Mouse (Mus musculus): Measurements from ENCODE around the gene Prss57. TPM values are rescaled to one million over a fixed set of nuclear protein-coding genes. Genes with fewer than 3 reads are reported as not detected.
"Not testable (repeated sequence)": the region's sequence is repeated elsewhere in the genome, so short reads cannot be mapped to it uniquely, and the experiment has no call there.

The Prss57 gene
- polyA plus RNA-seq, 1 experiment from 2014 or later, result not detected

- Histone ChIP-seq H3K4me3 (ENCODE audit: low read length) (no peak overlapping the region), H3K9me3 (ENCODE audit: control insufficient read depth, low read length) (no peaks in the 10 kb centered on the region), H3K27ac (ENCODE audit: low read depth, low read length) (no peak overlapping the region), H3K27me3 (ENCODE audit: control insufficient read depth, insufficient read depth, low read length) (no peaks in the 10 kb centered on the region), H3K36me3 (ENCODE audit: control insufficient read depth, insufficient read depth, low read length) (peaks cover 60% of the 10 kb centered on the region), H3K4me2 (replicated peaks; ENCODE audit: low read depth, low read length) (no peak overlapping the region), H3K9ac (ENCODE audit: low read depth, low read length) (no peak overlapping the region), H3K4me1 (ENCODE audit: control insufficient read depth, insufficient read depth, low read length) (peaks cover 12% of the 10 kb centered on the region)
- no peak for ATAC-seq (ENCODE audit: low FRiP score, low TSS enrichment)
- WGBS, result 90% methylated on average over 11 of the region's 11 CpGs
Observed at GRCm38 (mm10) chr10:79760603-79761143, 30.1 kb downstream of the Prss57 start.

DNA sequence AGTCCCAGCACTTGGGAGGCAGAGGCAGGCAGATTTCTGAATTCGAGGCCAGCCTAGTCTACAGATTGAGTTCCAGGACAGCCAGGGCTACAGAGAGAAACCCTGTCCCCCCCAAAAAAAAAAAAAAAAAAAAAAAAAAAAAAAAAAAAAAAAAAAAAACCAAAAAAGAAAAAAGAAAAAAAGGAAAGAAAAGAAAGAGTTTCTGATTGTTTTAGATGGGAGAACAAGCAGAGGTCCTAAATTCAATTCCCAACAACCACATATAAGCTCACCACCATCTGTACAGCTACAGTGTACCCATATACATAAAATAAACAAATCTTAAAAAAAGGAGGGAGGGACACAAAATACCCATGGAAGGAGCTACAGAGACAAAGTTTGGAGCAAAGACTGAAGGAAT, 31.1 kb downstream of the Prss57 start:
- H3K9me3 ChIP-seq (ENCODE audit: control insufficient read depth, low read length); ATAC-seq (ENCODE audit: low FRiP score, low TSS enrichment); H3K4me2 ChIP-seq (replicated peaks; ENCODE audit: low read depth, low read length); H3K4me1 ChIP-seq (ENCODE audit: control insufficient read depth, insufficient read depth, low read length); H3K27me3 ChIP-seq (ENCODE audit: control insufficient read depth, insufficient read depth, low read length); H3K27ac ChIP-seq (ENCODE audit: low read depth, low read length); H3K4me3 ChIP-seq (ENCODE audit: low read length); H3K9ac ChIP-seq (ENCODE audit: low read depth, low read length): not testable (repeated sequence)
- WGBS, result 92% methylated on average over 1 of the region's 1 CpGs
- peaks cover 60% of the 10 kb centered on the region for H3K36me3 ChIP-seq (ENCODE audit: control insufficient read depth, insufficient read depth, low read length)

DNA sequence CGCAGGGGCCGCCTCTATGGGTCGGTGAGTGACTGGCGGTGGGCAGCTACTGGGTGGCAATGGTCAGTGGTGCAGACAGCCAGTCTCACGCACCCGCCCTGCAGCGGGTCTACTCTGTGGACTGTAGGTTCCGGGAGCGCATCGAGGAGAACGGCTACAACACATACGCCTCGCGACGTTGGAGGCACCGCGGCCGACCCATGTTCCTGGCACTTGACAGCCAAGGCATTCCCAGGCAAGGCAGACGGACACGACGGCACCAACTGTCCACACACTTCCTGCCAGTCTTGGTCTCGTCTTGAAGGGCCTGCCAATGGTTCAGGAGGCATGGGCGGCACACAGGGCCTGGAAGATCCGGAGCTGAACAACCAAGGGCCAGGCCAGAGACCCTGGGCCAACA, 34.1 kb downstream of the Prss57 start:
- Histone ChIP-seq H3K4me2 (replicated peaks; ENCODE audit: low read depth, low read length) (no peak overlapping the region), H3K27me3 (ENCODE audit: control insufficient read depth, insufficient read depth, low read length) (no peaks in the 10 kb centered on the region), H3K36me3 (ENCODE audit: control insufficient read depth, insufficient read depth, low read length) (peaks cover 48% of the 10 kb centered on the region), H3K9me3 (ENCODE audit: control insufficient read depth, low read length) (no peaks in the 10 kb centered on the region), H3K27ac (ENCODE audit: low read depth, low read length) (no peak overlapping the region), H3K9ac (ENCODE audit: low read depth, low read length) (no peak overlapping the region), H3K4me3 (ENCODE audit: low read length) (no peak overlapping the region), H3K4me1 (ENCODE audit: control insufficient read depth, insufficient read depth, low read length) (no peaks in the 10 kb centered on the region)
- ATAC-seq (ENCODE audit: low FRiP score, low TSS enrichment), result no peak
- WGBS, result 92% methylated on average over 24 of the region's 24 CpGs

DNA sequence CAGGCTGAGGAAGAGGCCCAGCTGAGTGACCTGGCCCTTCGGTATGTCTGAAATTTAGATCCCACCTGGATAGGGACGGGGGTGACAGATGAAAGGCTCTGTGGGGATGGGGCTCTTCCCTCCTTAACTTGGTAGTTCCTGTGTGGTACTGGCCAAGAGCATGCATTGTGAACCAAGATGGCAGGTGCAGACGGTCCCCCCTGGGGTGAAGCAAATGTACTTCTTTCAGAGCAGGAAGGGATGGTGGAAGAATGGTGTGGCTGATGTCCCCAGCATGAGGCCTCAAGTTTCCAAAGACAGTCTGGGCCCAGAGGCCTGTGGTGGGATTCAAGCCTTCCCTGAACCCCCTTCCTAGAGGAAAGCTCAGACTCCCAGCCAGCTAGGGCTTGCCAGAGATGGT, 34.9 kb downstream of the Prss57 start:
- H3K9me3 ChIP-seq (ENCODE audit: control insufficient read depth, low read length), result no peaks in the 10 kb centered on the region
- H3K4me1 ChIP-seq (ENCODE audit: control insufficient read depth, insufficient read depth, low read length), result no peaks in the 10 kb centered on the region
- H3K4me2 ChIP-seq (replicated peaks; ENCODE audit: low read depth, low read length), result no peak overlapping the region
- no peak overlapping the region for H3K27ac ChIP-seq (ENCODE audit: low read depth, low read length)
- H3K9ac ChIP-seq (ENCODE audit: low read depth, low read length), result no peak overlapping the region
- ATAC-seq (ENCODE audit: low FRiP score, low TSS enrichment), result no peak
- no peak overlapping the region for H3K4me3 ChIP-seq (ENCODE audit: low read length)
- peaks cover 40% of the 10 kb centered on the region for H3K36me3 ChIP-seq (ENCODE audit: control insufficient read depth, insufficient read depth, low read length)
- WGBS, result 94% methylated on average over 3 of the region's 3 CpGs
- H3K27me3 ChIP-seq (ENCODE audit: control insufficient read depth, insufficient read depth, low read length), result no peaks in the 10 kb centered on the region

DNA sequence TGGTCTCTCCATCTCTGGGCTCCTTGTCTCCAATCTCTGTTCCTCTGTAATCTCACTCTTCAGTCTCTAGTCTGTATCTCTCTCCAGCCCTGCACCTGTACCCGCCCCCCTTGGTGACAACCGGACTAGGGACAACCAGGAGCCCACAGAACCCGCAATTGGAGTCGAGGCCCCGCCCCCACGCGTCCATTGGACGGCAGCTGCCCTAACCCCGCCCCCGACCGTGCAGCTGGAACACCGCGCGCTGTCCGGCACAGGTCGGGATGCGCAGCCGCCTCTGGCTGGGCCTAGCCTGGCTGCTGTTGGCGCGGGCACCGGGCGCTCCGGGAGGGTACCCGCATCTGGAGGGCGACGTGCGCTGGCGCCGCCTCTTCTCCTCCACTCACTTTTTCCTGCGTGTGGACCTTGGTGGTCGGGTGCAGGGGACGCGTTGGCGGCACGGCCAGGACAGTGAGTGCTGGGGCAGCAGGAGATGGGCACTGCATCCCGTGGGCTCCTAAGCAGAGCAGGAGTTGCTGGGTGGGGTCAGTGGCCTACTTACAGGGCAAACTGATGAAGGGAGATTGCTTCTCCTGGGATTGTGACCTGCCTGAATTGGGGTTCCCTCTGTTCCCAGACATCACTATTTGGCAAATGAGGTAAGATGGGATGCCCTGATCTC, 35.8 kb downstream of the Prss57 start, which contains the start of gene Fgf22:
Gene Fgf22, plus strand, starts transcription at position 221 of the 661 bp plus-strand sequence.
- ATAC-seq (ENCODE audit: low FRiP score, low TSS enrichment), result peak; percentile 92
- Histone ChIP-seq H3K27ac (ENCODE audit: low read depth, low read length) (no peak within 1 kb of the TSS), H3K4me3 (ENCODE audit: low read length) (peak within 1 kb of the TSS; percentile 23; the same call in 1 of the 2 replicates), H3K4me2 (replicated peaks; ENCODE audit: low read depth, low read length) (peak within 1 kb of the TSS; percentile 58), H3K9ac (ENCODE audit: low read depth, low read length) (no peak within 1 kb of the TSS; the same call in 1 of the 2 replicates), H3K27me3 (ENCODE audit: control insufficient read depth, insufficient read depth, low read length) (no peaks in the 10 kb centered on the region), H3K9me3 (ENCODE audit: control insufficient read depth, low read length) (no peaks in the 10 kb centered on the region), H3K4me1 (ENCODE audit: control insufficient read depth, insufficient read depth, low read length) (no peaks in the 10 kb centered on the region), H3K36me3 (ENCODE audit: control insufficient read depth, insufficient read depth, low read length) (peaks cover 32% of the 10 kb centered on the region)
- WGBS, result under 1% methylated on average over 36 of the region's 36 CpGs

- Histone ChIP-seq H3K36me3 (ENCODE audit: control insufficient read depth, insufficient read depth, low read length) (peaks cover 9% of the 10 kb centered on the region), H3K27ac (ENCODE audit: low read depth, low read length) (no peak overlapping the region), H3K4me3 (ENCODE audit: low read length) (no peak overlapping the region), H3K4me2 (replicated peaks; ENCODE audit: low read depth, low read length) (no peak overlapping the region), H3K9ac (ENCODE audit: low read depth, low read length) (no peak overlapping the region), H3K9me3 (ENCODE audit: control insufficient read depth, low read length) (no peaks in the 10 kb centered on the region), H3K27me3 (ENCODE audit: control insufficient read depth, insufficient read depth, low read length) (no peaks in the 10 kb centered on the region), H3K4me1 (ENCODE audit: control insufficient read depth, insufficient read depth, low read length) (no peaks in the 10 kb centered on the region)
- 79% methylated on average over 6 of the region's 6 CpGs for WGBS
- no peak for ATAC-seq (ENCODE audit: low FRiP score, low TSS enrichment)
Observed at GRCm38 (mm10) chr10:79748496-79748895, 42.3 kb downstream of the Prss57 start.

GRCm38 (mm10) chr10:79746774-79747151, 44.0 kb downstream of the Prss57 start:
- no peak overlapping the region for H3K27ac ChIP-seq (ENCODE audit: low read depth, low read length)
- H3K4me1 ChIP-seq (ENCODE audit: control insufficient read depth, insufficient read depth, low read length), result no peaks in the 10 kb centered on the region
- H3K4me2 ChIP-seq (replicated peaks; ENCODE audit: low read depth, low read length), result peak overlapping the region; percentile 38
- peak; percentile 48 for ATAC-seq (ENCODE audit: low FRiP score, low TSS enrichment)
- no peaks in the 10 kb centered on the region for H3K9me3 ChIP-seq (ENCODE audit: control insufficient read depth, low read length)
- H3K27me3 ChIP-seq (ENCODE audit: control insufficient read depth, insufficient read depth, low read length), result no peaks in the 10 kb centered on the region
- H3K9ac ChIP-seq (ENCODE audit: low read depth, low read length), result peak overlapping the region; percentile 38; the same call in 1 of the 2 replicates
- 24% methylated on average over 6 of the region's 6 CpGs for WGBS
- H3K4me3 ChIP-seq (ENCODE audit: low read length), result no peak overlapping the region; the same call in 1 of the 2 replicates
- H3K36me3 ChIP-seq (ENCODE audit: control insufficient read depth, insufficient read depth, low read length), result peaks cover 24% of the 10 kb centered on the region

DNA sequence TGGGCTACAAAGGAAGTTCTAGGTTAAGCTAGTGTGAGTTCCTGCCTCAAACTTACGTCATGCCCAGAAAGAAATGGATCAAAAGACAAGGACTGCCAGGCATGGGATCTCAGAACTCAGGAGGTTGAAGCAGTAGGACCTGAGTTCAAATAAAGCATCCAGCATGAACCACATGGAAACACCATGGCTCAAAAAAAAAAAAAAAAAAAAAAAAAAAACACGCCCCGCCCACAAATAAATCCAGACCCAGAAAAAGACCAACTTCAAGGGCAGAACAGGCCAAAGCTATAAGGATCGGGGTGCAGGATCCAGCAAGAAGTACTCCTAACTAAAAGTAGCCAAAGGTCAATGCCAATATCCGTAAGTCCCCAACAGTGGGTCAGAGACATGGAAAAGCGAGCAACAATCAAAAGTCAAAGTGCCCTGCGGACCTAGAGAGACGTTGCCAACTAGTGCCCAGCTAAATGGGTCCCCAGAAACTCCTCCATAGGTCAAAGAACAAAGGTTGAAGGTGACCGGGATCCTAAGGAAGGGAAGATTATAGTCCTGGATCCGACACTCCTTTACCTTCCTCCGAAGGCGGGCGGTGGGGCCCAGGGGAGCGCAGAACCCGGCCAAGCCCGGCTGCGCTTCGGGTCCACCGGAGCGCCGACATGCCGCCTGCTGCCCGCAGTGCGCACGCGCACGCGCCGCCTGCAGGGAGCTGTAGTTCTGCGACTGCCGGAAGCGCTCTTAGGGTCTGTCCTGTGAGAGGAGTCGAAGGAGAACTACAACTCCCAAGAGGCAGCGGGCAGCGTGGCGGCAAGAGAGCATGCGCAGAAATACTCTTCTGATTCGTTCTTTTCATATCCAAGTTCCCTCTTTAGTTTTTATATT, 44.6 kb downstream of the Prss57 start, which contains the start of gene Polrmt:
Gene Polrmt, minus strand, starts transcription at position 684 of the 876 bp plus-strand sequence.
- H3K27ac ChIP-seq (ENCODE audit: low read depth, low read length), result no peak within 1 kb of the TSS
- H3K36me3 ChIP-seq (ENCODE audit: control insufficient read depth, insufficient read depth, low read length), result peaks cover 31% of the 10 kb centered on the region
- 4% methylated on average over 38 of the region's 38 CpGs for WGBS
- peaks cover 3% of the 10 kb centered on the region; the same call in 1 of the 2 replicates for H3K9me3 ChIP-seq (ENCODE audit: control insufficient read depth, low read length)
- peak; percentile 96 for ATAC-seq (ENCODE audit: low FRiP score, low TSS enrichment)
- H3K4me1 ChIP-seq (ENCODE audit: control insufficient read depth, insufficient read depth, low read length), result no peaks in the 10 kb centered on the region
- peak within 1 kb of the TSS; percentile 55 for H3K4me2 ChIP-seq (replicated peaks; ENCODE audit: low read depth, low read length)
- H3K4me3 ChIP-seq (ENCODE audit: low read length), result peak within 1 kb of the TSS; percentile 68
- H3K9ac ChIP-seq (ENCODE audit: low read depth, low read length), result peak within 1 kb of the TSS; percentile 66
- no peaks in the 10 kb centered on the region for H3K27me3 ChIP-seq (ENCODE audit: control insufficient read depth, insufficient read depth, low read length)

Data from kidney, embryonic 14.5 days (tissue).